Mouse (Mus musculus): ENCODE results near the gene Srsf11. TPM values are rescaled to one million over a fixed set of nuclear protein-coding genes. Genes with fewer than 3 reads are reported as not detected.

Srsf11 gene
- polyA plus RNA-seq (2012; rRNA removed), result 99.7 and 175 TPM in 2 replicates

DNA sequence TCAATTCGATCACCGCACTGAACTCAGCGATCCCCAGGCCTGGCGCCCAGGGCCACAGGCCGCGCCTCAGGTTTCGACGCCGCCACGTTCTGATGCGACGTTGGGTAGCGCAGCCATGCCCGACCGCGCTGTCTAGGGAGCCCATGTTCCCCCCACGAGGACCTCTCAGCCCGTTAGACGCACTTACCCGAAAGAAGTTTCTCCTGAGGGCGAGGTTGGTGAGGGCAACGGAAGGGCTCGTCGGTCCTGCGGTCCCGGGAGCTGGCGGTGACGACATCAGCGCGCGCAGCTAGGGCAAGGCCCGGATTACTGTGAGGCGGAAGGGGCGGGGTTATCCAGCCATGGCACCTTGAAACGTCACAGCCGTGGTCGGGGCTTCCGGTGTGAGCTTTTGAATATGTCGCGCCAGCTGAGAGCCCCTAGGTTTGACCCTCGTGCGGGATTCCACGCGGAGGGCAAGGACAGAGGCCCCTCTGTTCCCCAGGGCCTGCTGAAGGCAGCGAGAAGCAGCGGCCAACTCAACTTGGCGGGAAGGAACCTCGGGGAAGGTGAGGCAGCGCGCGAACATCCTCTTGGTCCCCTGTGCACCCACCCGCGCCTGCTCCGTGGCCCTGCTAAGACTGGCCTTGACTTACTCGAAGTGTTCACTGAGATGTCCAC lies at the start of gene Srsf11, which contains the start of gene Lrrc40:
Gene Srsf11, minus strand, starts transcription at position 311 of the 660 bp plus-strand sequence.
Gene Lrrc40, plus strand, starts transcription at position 334 of the 660 bp plus-strand sequence.
- no peak for TF ChIP-seq CTCF (IDR thresholded peaks at IDR 0.05; ENCODE audit: extremely low read depth, insufficient read length, insufficient replicate concordance, low read depth, low read length)
- TF ChIP-seq POLR2A (IDR thresholded peaks at IDR 0.05; ENCODE audit: low read depth, low read length), result peak; percentile 51; the same call in 1 of the 2 replicates
- H3K4me3 ChIP-seq (ENCODE audit: low read depth, low read length), result peak within 1 kb of the TSS; percentile 85
- under 1% methylated on average over 55 of the region's 55 CpGs for WGBS

DNA sequence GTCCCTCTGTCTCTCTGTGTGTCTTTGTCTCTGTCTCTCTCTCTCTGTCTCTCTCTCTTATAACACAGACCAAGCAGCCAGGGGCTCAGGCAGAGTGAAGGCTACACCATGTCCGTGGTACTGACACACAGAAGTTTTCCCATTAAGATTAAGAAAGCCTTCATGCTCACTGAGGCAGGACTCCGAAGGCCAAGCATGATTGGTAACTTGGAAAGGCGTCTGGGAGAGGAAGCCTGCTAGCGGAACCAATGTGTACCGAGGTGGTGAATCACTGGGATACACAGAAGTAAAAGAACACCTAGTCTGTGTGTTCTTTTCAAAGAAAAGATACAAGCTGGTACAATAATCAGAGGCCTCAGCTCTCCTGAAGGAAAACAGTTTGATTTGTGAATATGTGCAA lies 41.4 kb upstream of the Srsf11 start:
- H3K4me3 ChIP-seq (ENCODE audit: low read depth, low read length), result no peak overlapping the region
- WGBS, result 72% methylated on average over 5 of the region's 5 CpGs
- TF ChIP-seq POLR2A (IDR thresholded peaks at IDR 0.05; ENCODE audit: low read depth, low read length) (no peak), CTCF (IDR thresholded peaks at IDR 0.05; ENCODE audit: extremely low read depth, insufficient read length, insufficient replicate concordance, low read depth, low read length) (no peak)
- no peaks in the 10 kb centered on the region for H3K36me3 ChIP-seq (ENCODE audit: control insufficient read depth, insufficient read depth, low read length)
- H3K27me3 ChIP-seq (ENCODE audit: control insufficient read depth, insufficient read depth, low read length), result no peaks in the 10 kb centered on the region
- H3K4me1 ChIP-seq (ENCODE audit: control insufficient read depth, insufficient read depth, insufficient read length, low read length), result no peaks in the 10 kb centered on the region
- no peak overlapping the region for H3K27ac ChIP-seq (ENCODE audit: insufficient read depth, low read depth, low read length)

More for the DNA sequence above, at the start of gene Srsf11, which contains the start of gene Lrrc40:
- 0 out of 2 replicates have a peak, but pooled peaks cover 2% of the 10 kb centered on the region for H3K4me1 ChIP-seq (ENCODE audit: control insufficient read depth, insufficient read depth, insufficient read length, low read length)
- peak within 1 kb of the TSS; percentile 92 for H3K27ac ChIP-seq (ENCODE audit: insufficient read depth, low read depth, low read length)
- no peaks in the 10 kb centered on the region for H3K36me3 ChIP-seq (ENCODE audit: control insufficient read depth, insufficient read depth, low read length)
- no peaks in the 10 kb centered on the region for H3K27me3 ChIP-seq (ENCODE audit: control insufficient read depth, insufficient read depth, low read length)

DNA sequence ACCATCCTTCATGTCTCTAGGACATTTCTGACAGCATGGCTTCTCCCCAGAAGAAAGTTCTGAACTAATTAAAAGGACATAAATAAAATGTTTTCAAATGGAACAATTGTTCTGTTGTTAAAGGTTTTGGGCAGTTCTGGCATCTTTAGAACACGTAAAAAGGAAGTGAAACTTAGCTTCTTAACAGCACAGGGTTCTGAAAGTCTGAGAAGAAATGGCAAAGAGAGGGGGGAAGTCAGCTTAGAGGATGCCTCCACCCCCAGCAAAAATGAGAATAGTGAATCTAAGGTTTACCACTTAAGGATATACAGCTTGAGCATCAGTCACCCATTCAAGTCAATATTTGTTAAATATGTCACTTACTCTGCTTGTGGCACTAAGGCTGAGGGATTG lies 40.9 kb upstream of the Srsf11 start:
- WGBS, result 20% methylated on average over 1 of the region's 1 CpGs
- H3K4me1 ChIP-seq (ENCODE audit: control insufficient read depth, insufficient read depth, insufficient read length, low read length), result no peaks in the 10 kb centered on the region
- H3K36me3 ChIP-seq (ENCODE audit: control insufficient read depth, insufficient read depth, low read length), result no peaks in the 10 kb centered on the region
- no peaks in the 10 kb centered on the region for H3K27me3 ChIP-seq (ENCODE audit: control insufficient read depth, insufficient read depth, low read length)
- H3K4me3 ChIP-seq (ENCODE audit: low read depth, low read length), result no peak overlapping the region
- no peak overlapping the region for H3K27ac ChIP-seq (ENCODE audit: insufficient read depth, low read depth, low read length)
- TF ChIP-seq POLR2A (IDR thresholded peaks at IDR 0.05; ENCODE audit: low read depth, low read length) (no peak), CTCF (IDR thresholded peaks at IDR 0.05; ENCODE audit: extremely low read depth, insufficient read length, insufficient replicate concordance, low read depth, low read length) (no peak)

DNA sequence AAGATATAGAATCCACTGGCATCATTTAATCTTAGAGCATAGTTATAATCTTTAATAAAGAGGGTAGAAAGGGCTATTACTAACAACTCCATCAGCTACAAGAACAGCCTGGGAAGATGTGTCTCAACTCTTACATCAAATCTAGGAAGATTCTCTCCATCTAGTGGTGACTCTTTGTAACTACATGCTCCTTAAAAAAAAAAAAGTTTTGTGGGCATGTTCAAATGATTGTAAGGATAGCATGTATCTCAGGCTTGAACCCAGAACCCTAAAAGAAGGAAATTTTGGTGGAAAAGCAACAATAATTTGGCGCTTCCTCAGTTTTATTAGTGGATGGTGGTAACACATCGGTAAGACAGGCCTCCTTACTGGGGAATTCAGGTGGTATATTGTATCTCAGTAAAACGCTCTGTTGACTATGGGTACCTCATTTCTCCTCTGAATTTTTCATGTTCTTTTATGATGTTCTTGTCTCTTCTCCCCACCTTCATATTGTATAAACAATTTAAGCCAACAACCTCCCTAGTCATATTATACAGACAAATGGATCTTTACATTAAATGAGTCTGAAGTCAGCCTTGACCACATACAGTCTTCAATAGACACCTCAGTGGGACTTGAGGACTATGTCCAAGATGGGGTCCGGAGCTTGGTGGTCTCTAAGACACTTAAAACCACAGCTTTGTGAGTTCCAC lies 40.4 kb upstream of the Srsf11 start:
- H3K4me1 ChIP-seq (ENCODE audit: control insufficient read depth, insufficient read depth, insufficient read length, low read length), result no peaks in the 10 kb centered on the region
- TF ChIP-seq POLR2A (IDR thresholded peaks at IDR 0.05; ENCODE audit: low read depth, low read length) (no peak), CTCF (IDR thresholded peaks at IDR 0.05; ENCODE audit: extremely low read depth, insufficient read length, insufficient replicate concordance, low read depth, low read length) (no peak)
- H3K27ac ChIP-seq (ENCODE audit: insufficient read depth, low read depth, low read length), result no peak overlapping the region
- H3K36me3 ChIP-seq (ENCODE audit: control insufficient read depth, insufficient read depth, low read length), result no peaks in the 10 kb centered on the region
- no peaks in the 10 kb centered on the region for H3K27me3 ChIP-seq (ENCODE audit: control insufficient read depth, insufficient read depth, low read length)
- WGBS, result 34% methylated on average over 4 of the region's 4 CpGs
- no peak overlapping the region for H3K4me3 ChIP-seq (ENCODE audit: low read depth, low read length)

DNA sequence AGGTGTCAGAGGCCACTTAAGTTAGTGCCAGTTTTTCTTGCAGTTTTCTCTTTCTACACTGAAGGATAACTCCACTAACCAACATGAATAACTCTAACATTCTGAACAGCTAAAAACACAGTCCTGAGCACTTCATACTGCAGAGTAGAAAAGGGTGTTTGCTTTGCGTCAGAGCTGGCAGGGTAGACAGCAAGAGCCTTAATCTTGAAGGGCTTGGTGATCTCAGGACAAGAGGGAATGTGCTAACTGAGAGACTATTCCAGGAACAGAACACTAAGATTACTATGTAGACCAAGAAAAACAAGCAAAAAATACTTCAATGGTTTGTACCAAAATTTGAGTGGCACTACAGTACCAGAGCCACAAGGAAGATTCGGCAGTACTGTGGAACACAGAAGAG lies 38.6 kb upstream of the Srsf11 start:
- Histone ChIP-seq H3K4me1 (ENCODE audit: control insufficient read depth, insufficient read depth, insufficient read length, low read length) (no peaks in the 10 kb centered on the region), H3K27ac (ENCODE audit: insufficient read depth, low read depth, low read length) (no peak overlapping the region), H3K27me3 (ENCODE audit: control insufficient read depth, insufficient read depth, low read length) (no peaks in the 10 kb centered on the region), H3K4me3 (ENCODE audit: low read depth, low read length) (no peak overlapping the region), H3K36me3 (ENCODE audit: control insufficient read depth, insufficient read depth, low read length) (no peaks in the 10 kb centered on the region)
- 74% methylated on average over 2 of the region's 2 CpGs for WGBS
- TF ChIP-seq CTCF (IDR thresholded peaks at IDR 0.05; ENCODE audit: extremely low read depth, insufficient read length, insufficient replicate concordance, low read depth, low read length) (no peak), POLR2A (IDR thresholded peaks at IDR 0.05; ENCODE audit: low read depth, low read length) (no peak)

DNA sequence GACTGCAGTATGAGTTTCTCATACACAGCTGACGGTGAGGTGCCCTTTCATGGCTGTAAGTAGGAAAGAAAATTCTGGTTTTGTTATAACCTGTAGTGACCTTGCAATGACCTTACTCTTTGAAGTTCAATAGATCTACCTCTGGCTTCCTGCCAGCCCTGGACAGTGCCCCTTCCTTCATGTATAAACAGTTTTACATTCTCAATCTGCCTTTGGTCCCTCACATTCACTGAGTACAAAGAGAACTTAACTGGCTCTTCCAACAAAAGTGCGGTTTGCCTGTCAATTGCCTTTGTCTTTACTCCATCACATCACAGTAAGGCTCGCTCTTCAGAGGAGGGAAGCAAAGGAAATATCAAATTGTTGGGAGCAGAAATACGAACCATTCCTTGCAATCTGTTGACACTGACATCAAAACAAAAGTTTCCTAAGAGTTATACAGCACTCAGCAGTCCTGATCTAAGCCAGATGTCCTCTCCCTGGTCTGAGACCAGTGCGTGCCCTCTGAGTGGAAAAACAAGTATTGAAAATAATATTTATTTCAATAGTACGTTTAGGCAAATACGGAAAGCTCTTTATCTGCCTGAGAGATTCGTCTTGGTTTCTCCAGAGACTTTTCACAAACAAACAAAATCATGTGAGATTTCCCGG lies 32.3 kb upstream of the Srsf11 start:
- WGBS, result 80% methylated on average over 9 of the region's 9 CpGs
- Histone ChIP-seq H3K27me3 (ENCODE audit: control insufficient read depth, insufficient read depth, low read length) (no peaks in the 10 kb centered on the region), H3K4me1 (ENCODE audit: control insufficient read depth, insufficient read depth, insufficient read length, low read length) (no peaks in the 10 kb centered on the region), H3K4me3 (ENCODE audit: low read depth, low read length) (no peak overlapping the region), H3K27ac (ENCODE audit: insufficient read depth, low read depth, low read length) (no peak overlapping the region), H3K36me3 (ENCODE audit: control insufficient read depth, insufficient read depth, low read length) (peaks cover 5% of the 10 kb centered on the region)
- TF ChIP-seq POLR2A (IDR thresholded peaks at IDR 0.05; ENCODE audit: low read depth, low read length) (no peak), CTCF (IDR thresholded peaks at IDR 0.05; ENCODE audit: extremely low read depth, insufficient read length, insufficient replicate concordance, low read depth, low read length) (no peak)

DNA sequence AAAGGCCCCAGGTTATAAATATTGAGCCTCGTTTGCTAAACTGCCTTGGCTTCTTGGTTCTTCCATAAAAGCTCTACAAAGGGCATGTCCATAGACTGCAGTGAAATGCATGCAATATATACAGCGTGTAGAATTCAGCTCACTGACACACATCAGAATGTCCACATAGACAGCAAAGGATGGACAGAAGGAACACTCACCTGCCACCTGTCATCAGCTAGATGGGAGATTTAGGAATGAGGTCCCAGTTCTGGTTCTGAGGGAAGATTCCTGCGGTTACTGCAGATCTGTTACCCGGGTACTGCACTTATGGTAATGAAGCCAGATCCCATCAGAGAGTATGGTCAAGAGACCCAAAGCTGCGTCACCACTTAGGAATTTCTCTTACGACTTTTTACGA lies 31.5 kb upstream of the Srsf11 start:
- H3K4me3 ChIP-seq (ENCODE audit: low read depth, low read length), result no peak overlapping the region
- 83% methylated on average over 7 of the region's 7 CpGs for WGBS

More for the DNA sequence above, 31.5 kb upstream of the Srsf11 start:
- Histone ChIP-seq H3K36me3 (ENCODE audit: control insufficient read depth, insufficient read depth, low read length) (peaks cover 8% of the 10 kb centered on the region), H3K4me1 (ENCODE audit: control insufficient read depth, insufficient read depth, insufficient read length, low read length) (no peaks in the 10 kb centered on the region), H3K27me3 (ENCODE audit: control insufficient read depth, insufficient read depth, low read length) (no peaks in the 10 kb centered on the region), H3K27ac (ENCODE audit: insufficient read depth, low read depth, low read length) (no peak overlapping the region)
- TF ChIP-seq POLR2A (IDR thresholded peaks at IDR 0.05; ENCODE audit: low read depth, low read length) (no peak), CTCF (IDR thresholded peaks at IDR 0.05; ENCODE audit: extremely low read depth, insufficient read length, insufficient replicate concordance, low read depth, low read length) (no peak)
